Mouse (Mus musculus) adrenal gland, adult 18-20 months (tissue): ENCODE measurements around the gene Wdr61. TPM values are rescaled to one million over a fixed set of nuclear protein-coding genes. Genes with fewer than 3 reads are reported as not detected.
"Not testable (repeated sequence)": the region's sequence is repeated elsewhere in the genome, so short reads cannot be mapped to it uniquely, and the experiment has no call there.

ENCODE experiments used
- DNase-seq, 2 experiments: peaks; one replicate each; pipeline ENCODE4 v3.0.0; 2021 to 2022; ENCODE audit warnings: low spot score in 2 of 2
- total RNA-seq, 2 experiments: library from RNA; stranded (reverse); gene quantifications; 1 replicate in 1 of 2; 2 replicates in 1 of 2; pipeline ENCODE4 v1.2.3; 2021

Gene Wdr61
- total RNA-seq, 2 experiments from 2014 or later: 66.4 to 71.3 TPM

DNA sequence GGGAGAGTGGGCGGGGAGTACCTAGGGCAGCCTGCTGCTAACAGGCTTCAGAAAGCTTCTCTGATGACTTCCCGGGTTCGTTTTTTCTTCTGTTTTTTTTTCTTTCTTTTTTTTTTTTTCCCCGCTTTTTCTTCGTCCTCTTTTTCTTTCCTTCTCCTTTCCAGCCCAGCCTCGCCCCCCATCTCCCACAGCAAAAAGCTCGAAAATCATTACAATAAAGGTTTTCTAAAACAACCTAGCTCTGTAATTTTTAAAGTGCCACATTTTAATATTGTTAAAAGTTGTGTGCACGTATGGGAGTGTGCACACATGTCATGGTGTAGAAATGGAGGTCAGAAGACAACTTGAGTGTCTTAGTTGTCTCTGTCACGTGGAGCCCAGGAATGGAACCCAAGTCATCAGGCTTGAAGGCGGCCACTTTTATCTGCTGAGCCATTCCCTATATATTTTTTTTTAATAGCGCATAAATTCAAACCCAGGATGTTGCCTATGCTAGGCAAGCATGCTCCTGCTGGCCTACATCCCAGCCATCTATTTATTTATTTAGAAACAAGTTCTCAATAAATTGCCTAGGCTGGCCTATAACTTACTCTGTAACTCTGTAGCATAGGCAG, 427 bp upstream of the Wdr61 start:
- DNase-seq: no peak

- DNase-seq: no peak
Observed at GRCm38 (mm10) chr9:54732122-54732521, 2.2 kb downstream of the Wdr61 start.

GRCm38 (mm10) chr9:54726315-54726714, 8.0 kb downstream of the Wdr61 start:
- no peak for DNase-seq

- no peak for DNase-seq
Observed at GRCm38 (mm10) chr9:54722596-54722995, 11.7 kb downstream of the Wdr61 start.

DNA sequence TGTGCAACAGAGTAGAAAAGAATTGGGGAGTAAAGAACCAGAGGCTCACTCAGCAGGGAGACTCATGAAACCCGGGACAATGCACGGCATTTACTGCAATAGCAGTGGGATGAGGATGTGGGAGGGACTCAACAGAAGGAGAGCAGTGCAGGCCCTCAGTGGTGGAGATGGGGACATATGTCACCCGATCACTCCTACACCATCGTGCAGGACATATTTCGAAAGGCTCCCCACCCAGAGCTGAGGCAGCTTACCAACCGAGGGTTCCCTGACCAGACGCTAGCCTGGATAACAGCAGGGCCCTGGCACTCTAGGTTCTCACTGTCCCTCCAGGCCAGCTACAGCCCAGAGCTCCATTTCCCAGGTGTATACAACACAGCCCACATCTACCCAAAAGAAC, 12.2 kb downstream of the Wdr61 start:
- no peak for DNase-seq

DNA sequence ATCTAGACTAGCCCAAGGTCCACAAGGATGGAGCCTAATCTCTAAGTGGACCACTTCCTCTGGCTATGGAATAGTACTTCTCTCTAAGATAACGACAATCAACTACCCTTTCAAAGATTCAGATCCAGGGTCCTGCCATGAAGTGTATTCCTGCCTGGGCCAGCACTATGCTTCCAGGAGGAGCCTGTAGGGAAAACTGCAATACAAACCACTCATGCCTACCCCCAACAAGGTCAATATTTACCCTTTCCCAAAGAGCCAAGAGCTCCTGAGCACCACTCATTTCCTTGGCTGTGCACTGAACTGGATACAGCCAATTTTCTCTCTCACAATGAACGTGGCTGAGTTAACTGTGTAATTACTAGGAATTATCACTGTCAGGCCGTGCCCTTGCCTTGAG, 16.8 kb downstream of the Wdr61 start:
- DNase-seq: no peak

- DNase-seq: no peak
Observed at GRCm38 (mm10) chr9:54715776-54716175, 18.5 kb downstream of the Wdr61 start.

GRCm38 (mm10) chr9:54708085-54708484, 26.2 kb downstream of the Wdr61 start:
- DNase-seq: no peak

DNA sequence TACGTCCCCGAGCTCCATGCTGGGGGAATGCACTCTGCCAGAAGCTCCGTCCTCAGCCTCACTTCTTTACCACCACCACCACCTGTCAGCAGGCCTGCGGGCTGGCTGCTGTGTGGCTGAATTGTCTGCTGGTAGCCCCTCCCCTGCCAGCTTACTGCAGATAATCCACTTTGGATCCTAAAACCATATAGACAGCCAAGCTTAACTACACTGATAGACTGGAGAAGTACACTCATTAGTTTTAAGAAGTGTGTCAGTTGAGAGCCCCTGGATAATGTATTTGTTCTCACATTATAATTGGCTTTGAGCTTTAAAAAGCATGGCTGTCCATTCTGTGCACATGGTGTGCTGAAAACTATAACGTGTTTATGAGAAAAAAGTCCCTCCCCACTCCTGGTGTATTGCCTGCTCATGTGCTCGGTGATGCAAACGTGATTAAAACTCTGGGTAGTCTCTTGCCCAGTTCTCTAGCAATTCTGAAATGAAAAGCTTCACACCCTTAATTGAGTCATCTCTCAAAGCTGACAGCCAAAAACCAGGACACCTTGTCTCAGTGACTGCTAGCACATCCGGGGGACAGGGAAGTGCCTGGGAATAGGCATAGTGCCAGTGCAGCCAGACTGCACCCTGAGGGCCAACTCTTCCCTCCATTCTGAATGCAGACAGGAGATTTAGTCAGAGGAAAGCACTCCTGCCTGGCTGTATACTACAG, 26.9 kb downstream of the Wdr61 start:
- no peak for DNase-seq

- DNase-seq: no peak
Observed at GRCm38 (mm10) chr9:54705561-54705960, 28.8 kb downstream of the Wdr61 start.

- no peak for DNase-seq
Observed at GRCm38 (mm10) chr9:54704361-54704760, 30.0 kb downstream of the Wdr61 start.

- DNase-seq: no peak
Observed at GRCm38 (mm10) chr9:54702581-54702980, 31.7 kb downstream of the Wdr61 start.

- no peak for DNase-seq
Observed at GRCm38 (mm10) chr9:54700746-54701145, 33.6 kb downstream of the Wdr61 start.

- DNase-seq: no peak
Observed at GRCm38 (mm10) chr9:54700174-54700475, 34.2 kb downstream of the Wdr61 start.

GRCm38 (mm10) chr9:54699345-54700173, 34.8 kb downstream of the Wdr61 start:
- DNase-seq: peak; percentile 87 to 90

DNA sequence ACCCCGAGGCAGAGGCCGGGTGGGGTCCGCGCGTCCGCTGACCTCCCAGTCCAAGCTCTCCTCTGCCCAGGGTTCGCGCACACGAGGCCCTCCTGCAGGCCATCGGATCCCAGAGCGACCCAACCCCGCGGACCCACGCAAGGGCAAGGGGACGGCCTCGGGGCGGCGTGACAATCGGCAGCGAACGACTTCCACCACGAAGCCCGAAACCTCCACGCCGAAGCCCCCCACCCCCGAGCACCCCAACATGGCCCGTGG, 35.3 kb downstream of the Wdr61 start:
- no peak for DNase-seq

DNA sequence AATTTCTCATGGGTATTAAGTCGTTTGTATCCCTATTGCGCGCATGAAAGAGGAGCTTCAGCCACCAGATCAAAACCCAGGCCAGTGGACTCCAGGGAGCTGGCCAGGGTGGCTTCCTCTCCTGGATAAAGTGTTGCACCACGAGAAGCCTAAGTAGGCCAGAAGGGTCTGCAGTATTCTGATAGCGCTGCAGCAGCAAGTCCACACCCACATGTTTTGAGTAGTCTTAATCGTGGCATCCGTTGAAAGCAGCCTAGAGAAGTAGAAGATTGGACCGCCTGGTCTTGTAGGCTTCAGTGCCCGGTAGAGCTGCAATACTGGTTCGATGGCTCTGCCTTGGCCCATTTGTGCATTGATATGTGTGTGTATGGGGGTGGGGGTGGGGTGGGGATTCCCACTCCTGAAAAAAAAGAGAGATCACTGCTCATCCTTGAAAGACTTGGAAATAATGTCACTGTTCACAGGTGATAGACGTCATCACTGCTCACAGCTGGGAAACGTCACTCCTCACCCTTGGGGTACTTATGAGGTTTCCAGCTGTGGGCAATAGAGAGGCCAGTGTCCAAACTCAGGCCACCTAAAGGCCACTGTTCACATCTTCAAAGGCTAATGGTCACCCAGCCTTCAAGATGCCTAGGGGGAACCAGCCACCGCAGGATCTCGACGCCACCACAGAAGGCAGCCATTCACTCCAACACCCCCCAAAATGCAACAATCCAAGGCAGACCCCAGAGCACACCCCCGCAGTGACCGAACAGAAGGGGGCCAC, 35.8 kb downstream of the Wdr61 start, which contains the start of gene Dnaja4:
Gene Dnaja4, plus strand, starts transcription at position 556 of the 769 bp plus-strand sequence.
- no peak for DNase-seq

DNA sequence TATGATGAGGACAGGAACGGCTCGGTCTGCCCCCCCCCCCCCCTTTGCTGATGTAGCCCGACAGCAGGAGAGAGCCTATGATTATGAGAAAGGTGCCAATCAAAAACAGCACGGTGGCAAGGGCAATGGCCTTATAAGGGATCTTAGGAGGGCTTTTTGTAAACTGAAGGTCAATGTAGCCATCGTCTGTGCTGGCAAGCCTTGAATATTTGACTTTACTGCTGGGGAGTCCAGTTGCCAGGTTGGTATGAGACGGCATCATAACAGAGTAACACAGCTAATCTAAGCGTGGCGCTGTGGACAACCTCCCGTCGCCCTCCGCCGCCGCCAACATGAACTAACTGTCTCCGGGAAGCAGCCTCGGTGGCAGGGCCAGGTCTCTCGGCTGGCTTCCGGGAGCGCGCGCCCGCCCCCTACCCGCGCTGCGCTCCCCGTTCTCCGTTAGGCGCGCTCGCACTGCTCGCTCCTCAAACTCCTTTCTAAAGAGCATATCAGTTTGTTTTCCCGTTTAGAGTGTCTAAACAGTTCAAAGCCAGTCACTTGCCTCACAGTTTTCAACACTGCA, 43.0 kb downstream of the Wdr61 start:
- DNase-seq: not testable (repeated sequence)

DNA sequence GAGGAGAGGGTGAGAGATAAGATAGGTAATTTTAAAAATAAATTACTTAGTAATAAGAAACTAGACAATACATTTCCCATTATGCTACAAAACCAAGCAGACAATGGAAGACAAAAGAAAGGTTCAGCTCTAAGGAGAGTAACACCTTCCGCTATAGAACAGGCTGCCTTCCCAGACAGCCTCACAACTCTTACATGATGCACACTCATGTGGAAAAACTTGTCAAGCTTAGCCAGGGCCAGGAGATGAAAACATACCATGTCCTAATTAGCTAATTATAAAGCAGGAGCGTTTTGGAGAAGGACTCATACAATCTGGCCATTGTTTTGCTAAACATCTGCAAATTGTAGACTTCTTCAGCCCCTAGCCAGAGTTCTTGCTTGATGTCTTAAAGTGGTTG, 43.6 kb downstream of the Wdr61 start:
- DNase-seq: not testable (repeated sequence)

GRCm38 (mm10) chr9:54689446-54689845, 44.9 kb downstream of the Wdr61 start:
- no peak for DNase-seq
